In the genomic region with DNA sequence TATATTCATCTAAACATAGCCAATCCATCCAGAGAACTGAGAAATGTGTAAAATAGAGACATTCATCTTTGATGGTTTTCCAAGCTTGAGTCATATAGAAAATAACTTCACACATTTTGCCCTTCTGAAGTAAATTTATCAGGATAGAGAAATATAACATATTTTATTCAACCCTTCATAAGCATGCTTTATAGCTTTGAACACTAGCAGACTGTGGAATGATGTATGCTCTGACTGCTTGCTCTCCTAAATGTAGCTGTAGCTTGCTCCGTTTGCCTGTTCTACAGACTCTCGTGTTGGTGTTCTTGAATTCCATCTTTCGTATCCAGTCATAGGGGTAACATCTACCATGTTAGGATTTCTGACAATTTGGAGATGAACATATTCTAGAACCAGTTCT, we compare ENCODE assay signal across 25 mouse cellular contexts.
A peak's percentile ranks its signal among the peaks of the same experiment; 100 is the strongest.
DNase-seq lines count a peak whose midpoint lies in the region; ATAC-seq and TF ChIP-seq lines count a peak whose summit lies in the region.
"Had no signal": no experiment of that assay in that cellular context is flagged by ENCODE, and none has a peak within 500 bp of the region (broad histone marks: within the 10 kb centered on the region; RNA-seq: fewer than 3 reads in every experiment).

No protein-coding gene starts in this region.

- DNase-seq in forebrain, postnatal 0 days = no peak
- no peak for DNase-seq in forebrain, embryonic 10.5 days (ENCODE audit: extremely low spot score, low spot score)
- peak; percentile 23 for DNase-seq in hindbrain, embryonic 14.5 days (ENCODE audit: low spot score)
- DNase-seq in R1 (ENCODE audit: low read depth, low spot score) = peak; percentile 5
- peak; percentile 18 for DNase-seq in telencephalon, adult 2 months (ENCODE audit: low read depth, low spot score)
- DNase-seq in heart, postnatal 14 days = no peak
- DNase-seq: adrenal gland, adult 2 months; adrenal gland, postnatal 10 days; adrenal gland, postnatal 25 days; B cell, adult 2 months; cerebellum, adult 11-12 months; cerebellum, adult 2 months; cerebellum, adult 9-10 months; cerebellum, postnatal 10 days; cerebellum, postnatal 25 days had no signal

- 80% methylated on average over 3 of the region's 3 CpGs for WGBS in forebrain, postnatal 0 days
- WGBS in forebrain, embryonic 10.5 days = 97% methylated on average over 3 of the region's 3 CpGs
- 90% methylated on average over 3 of the region's 3 CpGs for WGBS in hindbrain, embryonic 14.5 days
- WGBS in hindbrain, embryonic 12.5 days = 86% methylated on average over 3 of the region's 3 CpGs

- no peak overlapping the region for H3K9ac ChIP-seq in forebrain, postnatal 0 days
- H3K9ac ChIP-seq in hindbrain, embryonic 14.5 days = no peak overlapping the region
- H3K9ac ChIP-seq in hindbrain, embryonic 12.5 days = no peak overlapping the region
- H3K9ac ChIP-seq: embryonic facial prominence, embryonic 12.5 days; forebrain, embryonic 12.5 days had no signal

- H3K4me1 ChIP-seq in forebrain, postnatal 0 days (ENCODE audit: insufficient read depth) = no peaks in the 10 kb centered on the region
- no peaks in the 10 kb centered on the region for H3K4me1 ChIP-seq in forebrain, embryonic 10.5 days
- no peaks in the 10 kb centered on the region for H3K4me1 ChIP-seq in hindbrain, embryonic 14.5 days (replicated peaks; ENCODE audit: control insufficient read depth, insufficient read depth, low read length)
- H3K4me1 ChIP-seq in hindbrain, embryonic 12.5 days = no peaks in the 10 kb centered on the region
- H3K4me1 ChIP-seq: embryonic facial prominence, embryonic 10.5 days; embryonic facial prominence, embryonic 12.5 days; forebrain, embryonic 12.5 days had no signal

- intact Hi-C loops in heart, postnatal 14 days (cut with DNase I) = no loop called here

- TF ChIP-seq CTCF in forebrain, postnatal 0 days (IDR thresholded peaks at IDR 0.05; ENCODE audit: low read depth) = no peak

- no peaks in the 10 kb centered on the region for H3K36me3 ChIP-seq in forebrain, postnatal 0 days (ENCODE audit: insufficient read depth)
- no peaks in the 10 kb centered on the region for H3K36me3 ChIP-seq in forebrain, embryonic 10.5 days (replicated peaks)
- H3K36me3 ChIP-seq in hindbrain, embryonic 14.5 days (replicated peaks; ENCODE audit: control insufficient read depth, insufficient read depth) = no peaks in the 10 kb centered on the region
- H3K36me3 ChIP-seq in hindbrain, embryonic 12.5 days = no peaks in the 10 kb centered on the region
- H3K36me3 ChIP-seq: embryonic facial prominence, embryonic 10.5 days; embryonic facial prominence, embryonic 12.5 days; forebrain, embryonic 12.5 days; G1E had no signal

- H3K9me3 ChIP-seq in forebrain, postnatal 0 days (ENCODE audit: low read length) = no peaks in the 10 kb centered on the region
- H3K9me3 ChIP-seq in forebrain, embryonic 10.5 days = no peaks in the 10 kb centered on the region
- H3K9me3 ChIP-seq in hindbrain, embryonic 14.5 days (ENCODE audit: control insufficient read depth, low read length) = no peaks in the 10 kb centered on the region
- no peaks in the 10 kb centered on the region for H3K9me3 ChIP-seq in hindbrain, embryonic 12.5 days (replicated peaks)
- H3K9me3 ChIP-seq: embryonic facial prominence, embryonic 10.5 days; embryonic facial prominence, embryonic 12.5 days; forebrain, embryonic 12.5 days had no signal

- H3K4me2 ChIP-seq in forebrain, postnatal 0 days (ENCODE audit: low read depth) = no peak overlapping the region
- H3K4me2 ChIP-seq in hindbrain, embryonic 14.5 days (replicated peaks) = no peak overlapping the region
- H3K4me2 ChIP-seq in hindbrain, embryonic 12.5 days (replicated peaks) = no peak overlapping the region
- H3K4me2 ChIP-seq: embryonic facial prominence, embryonic 12.5 days; forebrain, embryonic 12.5 days had no signal

- H3K27me3 ChIP-seq in forebrain, postnatal 0 days (ENCODE audit: insufficient read depth, low read length) = no peaks in the 10 kb centered on the region
- no peaks in the 10 kb centered on the region for H3K27me3 ChIP-seq in forebrain, embryonic 10.5 days (ENCODE audit: poor library complexity, severe bottlenecking)
- H3K27me3 ChIP-seq in hindbrain, embryonic 14.5 days (ENCODE audit: control insufficient read depth, insufficient read depth, low read length) = no peaks in the 10 kb centered on the region
- no peaks in the 10 kb centered on the region for H3K27me3 ChIP-seq in hindbrain, embryonic 12.5 days
- H3K27me3 ChIP-seq: CH12.LX; embryonic facial prominence, embryonic 12.5 days; forebrain, embryonic 12.5 days; Patski had no signal

- no peak overlapping the region for H3K4me3 ChIP-seq in forebrain, postnatal 0 days (ENCODE audit: low read depth, low read length)
- no peak overlapping the region for H3K4me3 ChIP-seq in forebrain, embryonic 10.5 days
- H3K4me3 ChIP-seq in hindbrain, embryonic 14.5 days (replicated peaks; ENCODE audit: low read length) = no peak overlapping the region
- no peak overlapping the region for H3K4me3 ChIP-seq in hindbrain, embryonic 12.5 days
- H3K4me3 ChIP-seq: embryonic facial prominence, embryonic 10.5 days; embryonic facial prominence, embryonic 12.5 days; forebrain, embryonic 12.5 days had no signal

- no peak overlapping the region for H3K27ac ChIP-seq in forebrain, postnatal 0 days (ENCODE audit: low read depth, low read length)
- H3K27ac ChIP-seq in forebrain, embryonic 10.5 days = no peak overlapping the region
- no peak overlapping the region for H3K27ac ChIP-seq in hindbrain, embryonic 14.5 days
- H3K27ac ChIP-seq in hindbrain, embryonic 12.5 days = no peak overlapping the region
- H3K27ac ChIP-seq: embryonic facial prominence, embryonic 10.5 days; embryonic facial prominence, embryonic 12.5 days; forebrain, embryonic 12.5 days had no signal

- peak; percentile 73 for ATAC-seq in forebrain, postnatal 0 days
- no peak for ATAC-seq in hindbrain, embryonic 14.5 days (ENCODE audit: low FRiP score)
- ATAC-seq in hindbrain, embryonic 12.5 days (ENCODE audit: low FRiP score) = no peak
- ATAC-seq: CD4-positive, CD25-positive, alpha-beta regulatory T cell, adult 4 months; forebrain, embryonic 14.5 days; forebrain, embryonic 16.5 days; Patski had no signal

Comparison
In these comparisons a context has a peak if more than half of its experiments do, and no peak if none do; other contexts are left out.
1. DNase-seq: peak in hindbrain, embryonic 14.5 days (single experiment), R1 (single experiment) and telencephalon, adult 2 months (single experiment); none in forebrain, postnatal 0 days (single experiment), forebrain, embryonic 10.5 days (single experiment) and heart, postnatal 14 days (0 of 2).